Comparison of ENCODE assay signal across 8 mouse cellular contexts in genomic region chr17:74296076-74296823, GRCm38 (mm10). TPM values are rescaled to one million over a fixed set of nuclear protein-coding genes. Genes with fewer than 3 reads are reported as not detected.
DNase-seq lines count a peak whose midpoint lies in the region; ATAC-seq and TF ChIP-seq lines count a peak whose summit lies in the region.

No protein-coding gene starts in this region.

- no peak for TF ChIP-seq POLR2A in cortical plate, adult 2 months (IDR thresholded peaks at IDR 0.05; ENCODE audit: extremely low read depth, insufficient read depth, low read length)

- TF ChIP-seq CTCF in cortical plate, adult 2 months (IDR thresholded peaks at IDR 0.05; ENCODE audit: extremely low read depth, insufficient read depth, low read length), result no peak

- H3K27ac ChIP-seq in cortical plate, adult 2 months (ENCODE audit: insufficient read depth, low read length), result peak overlapping the region; percentile 85; the same call in 1 of the 2 replicates
- peak overlapping the region; percentile 99 for H3K27ac ChIP-seq in heart, embryonic 15.5 days
- H3K27ac ChIP-seq in limb, embryonic 11.5 days (replicated peaks; ENCODE audit: low read depth, low read length), result no peak overlapping the region
- peak overlapping the region; percentile 96 for H3K27ac ChIP-seq in midbrain, embryonic 14.5 days (replicated peaks; ENCODE audit: low read depth, low read length)

- peak overlapping the region; percentile 83 for H3K4me2 ChIP-seq in heart, embryonic 15.5 days
- peak overlapping the region; percentile 57 for H3K4me2 ChIP-seq in limb, embryonic 11.5 days (ENCODE audit: low read depth, severe bottlenecking)
- H3K4me2 ChIP-seq in midbrain, embryonic 14.5 days (ENCODE audit: low read length), result peak overlapping the region; percentile 63

- peaks cover 29% of the 10 kb centered on the region for H3K36me3 ChIP-seq in megakaryocyte, embryonic 14.5 days (replicated peaks; ENCODE audit: low read length)
- peaks cover 6% of the 10 kb centered on the region for H3K36me3 ChIP-seq in heart, embryonic 15.5 days
- peaks cover 1% of the 10 kb centered on the region; the same call in 1 of the 2 replicates for H3K36me3 ChIP-seq in limb, embryonic 11.5 days (ENCODE audit: control insufficient read depth, insufficient read depth, low read length)
- H3K36me3 ChIP-seq in midbrain, embryonic 14.5 days (ENCODE audit: control insufficient read depth, insufficient read depth, low read length), result peaks cover 12% of the 10 kb centered on the region

- WGBS in heart, embryonic 15.5 days, result 40% methylated on average over 11 of the region's 11 CpGs
- WGBS in limb, embryonic 11.5 days, result 43% methylated on average over 11 of the region's 11 CpGs
- 54% methylated on average over 11 of the region's 11 CpGs for WGBS in midbrain, embryonic 14.5 days

- peak overlapping the region; percentile 95 for H3K9ac ChIP-seq in heart, embryonic 15.5 days
- H3K9ac ChIP-seq in limb, embryonic 11.5 days (ENCODE audit: low read length), result peak overlapping the region; percentile 96
- H3K9ac ChIP-seq in midbrain, embryonic 14.5 days (replicated peaks; ENCODE audit: low read length), result no peak overlapping the region; the same call in 1 of the 2 replicates

- H3K4me3 ChIP-seq in megakaryocyte, embryonic 14.5 days (replicated peaks), result peak overlapping the region; percentile 97
- peak overlapping the region; percentile 82 for H3K4me3 ChIP-seq in cortical plate, adult 2 months (ENCODE audit: insufficient read depth, low read length)
- peak overlapping the region; percentile 92 for H3K4me3 ChIP-seq in heart, embryonic 15.5 days
- peak overlapping the region; percentile 90 for H3K4me3 ChIP-seq in limb, embryonic 11.5 days (ENCODE audit: low read depth, low read length)
- H3K4me3 ChIP-seq in midbrain, embryonic 14.5 days (replicated peaks; ENCODE audit: low read depth, low read length), result peak overlapping the region; percentile 93

- H3K4me1 ChIP-seq in megakaryocyte, embryonic 14.5 days, result peaks cover 26% of the 10 kb centered on the region
- H3K4me1 ChIP-seq in cortical plate, adult 2 months (ENCODE audit: control insufficient read depth, insufficient read depth, low read length), result no peaks in the 10 kb centered on the region
- peaks cover 14% of the 10 kb centered on the region for H3K4me1 ChIP-seq in heart, embryonic 15.5 days (replicated peaks)
- 0 out of 2 replicates have a peak, but pooled peaks cover 5% of the 10 kb centered on the region for H3K4me1 ChIP-seq in limb, embryonic 11.5 days (ENCODE audit: control insufficient read depth, insufficient read depth, low read length)
- peaks cover 17% of the 10 kb centered on the region for H3K4me1 ChIP-seq in midbrain, embryonic 14.5 days (ENCODE audit: control insufficient read depth, insufficient read depth, low read length)

- no peaks in the 10 kb centered on the region for H3K9me3 ChIP-seq in megakaryocyte, embryonic 14.5 days
- no peaks in the 10 kb centered on the region for H3K9me3 ChIP-seq in heart, embryonic 15.5 days (replicated peaks)
- no peaks in the 10 kb centered on the region for H3K9me3 ChIP-seq in limb, embryonic 11.5 days (ENCODE audit: control insufficient read depth, low read length)
- no peaks in the 10 kb centered on the region for H3K9me3 ChIP-seq in midbrain, embryonic 14.5 days (ENCODE audit: control insufficient read depth, low read length)

- no peaks in the 10 kb centered on the region for H3K27me3 ChIP-seq in megakaryocyte, embryonic 14.5 days (replicated peaks)
- no peaks in the 10 kb centered on the region for H3K27me3 ChIP-seq in heart, embryonic 15.5 days
- H3K27me3 ChIP-seq in limb, embryonic 11.5 days (ENCODE audit: control insufficient read depth, insufficient read depth, low read length), result no peaks in the 10 kb centered on the region
- H3K27me3 ChIP-seq in midbrain, embryonic 14.5 days (ENCODE audit: control insufficient read depth, insufficient read depth, low read length), result no peaks in the 10 kb centered on the region

- no peak for DNase-seq in limb, embryonic 11.5 days (ENCODE audit: low spot score)
- peak; percentile 35 for DNase-seq in midbrain, embryonic 14.5 days
- DNase-seq in layer of hippocampus, postnatal 36 days, result no peak
- DNase-seq in thymus, postnatal 25 days, result no peak

- ATAC-seq in megakaryocyte, adult 5-6 weeks (ENCODE audit: poor library complexity, severe bottlenecking), result no peak
- no peak for ATAC-seq in heart, embryonic 15.5 days (replicated peaks; ENCODE audit: insufficient number of reproducible peaks, insufficient read depth, low FRiP score, low read depth)
- ATAC-seq in limb, embryonic 11.5 days (ENCODE audit: insufficient number of reproducible peaks, low FRiP score, low TSS enrichment, low read depth), result no peak
- no peak for ATAC-seq in midbrain, embryonic 14.5 days (ENCODE audit: low FRiP score, low TSS enrichment)

RNA-seq across cellular contexts. Expression of gene Memo1, which starts 0.9 kb away (rescaled TPM):
- polyA plus RNA-seq in megakaryocyte, embryonic 14.5 days (2012; ENCODE audit: insufficient read depth, low replicate concordance), result 15.6 and 32.8 TPM in 2 replicates
- total RNA-seq in megakaryocyte, adult 5-6 weeks (2015), result 64.4 and 71.4 TPM in 2 replicates
- total RNA-seq in megakaryocyte, adult 5-6 weeks (2017), result 59.6 and 64.4 TPM in 2 replicates
- polyA plus RNA-seq in cortical plate, adult 2 months (2012; rRNA removed), result 46.5 and 47.7 TPM in 2 replicates
- polyA plus RNA-seq in heart, embryonic 15.5 days (2015; fragmentation: Nextera tagmentation; extraction: Ambion mirVana), result 59.8 and 64.1 TPM in 2 replicates
- polyA plus RNA-seq in limb, embryonic 11.5 days (2014; fragmentation: Nextera tagmentation; extraction: Ambion mirVana), result 89.2 and 94.3 TPM in 2 replicates
- 59.3 and 64.0 TPM in 2 replicates for polyA plus RNA-seq in midbrain, embryonic 14.5 days (2014; fragmentation: Nextera tagmentation; extraction: Ambion mirVana)
- total RNA-seq in layer of hippocampus, postnatal 36 days (2021), result 10 to 100 TPM; 50.0 to 50.2 TPM

RNA-seq across cellular contexts. Expression of gene Dpy30, which starts 27.5 kb away (rescaled TPM):
- polyA plus RNA-seq in megakaryocyte, embryonic 14.5 days (2012; ENCODE audit: insufficient read depth, low replicate concordance), result 7.4 and 93.3 TPM in 2 replicates
- 112 and 124 TPM in 2 replicates for total RNA-seq in megakaryocyte, adult 5-6 weeks (2015)
- 69.1 and 84.8 TPM in 2 replicates for total RNA-seq in megakaryocyte, adult 5-6 weeks (2017)
- 69.0 and 69.4 TPM in 2 replicates for polyA plus RNA-seq in cortical plate, adult 2 months (2012; rRNA removed)
- polyA plus RNA-seq in heart, embryonic 15.5 days (2015; fragmentation: Nextera tagmentation; extraction: Ambion mirVana), result 156 and 195 TPM in 2 replicates
- polyA plus RNA-seq in limb, embryonic 11.5 days (2014; fragmentation: Nextera tagmentation; extraction: Ambion mirVana), result 275 and 279 TPM in 2 replicates
- polyA plus RNA-seq in midbrain, embryonic 14.5 days (2014; fragmentation: Nextera tagmentation; extraction: Ambion mirVana), result 199 and 211 TPM in 2 replicates
- 10 to 100 TPM; 50.9 to 54.4 TPM for total RNA-seq in layer of hippocampus, postnatal 36 days (2021)

RNA-seq across cellular contexts. Expression of gene Spast, which starts 42.5 kb away (rescaled TPM):
- 3.9 and 15.5 TPM in 2 replicates for polyA plus RNA-seq in megakaryocyte, embryonic 14.5 days (2012; ENCODE audit: insufficient read depth, low replicate concordance)
- total RNA-seq in megakaryocyte, adult 5-6 weeks (2015), result 24.2 and 26.0 TPM in 2 replicates
- total RNA-seq in megakaryocyte, adult 5-6 weeks (2017), result 38.2 and 39.7 TPM in 2 replicates
- polyA plus RNA-seq in cortical plate, adult 2 months (2012; rRNA removed), result 25.2 and 26.4 TPM in 2 replicates
- 12.6 and 14.2 TPM in 2 replicates for polyA plus RNA-seq in heart, embryonic 15.5 days (2015; fragmentation: Nextera tagmentation; extraction: Ambion mirVana)
- 31.2 and 32.7 TPM in 2 replicates for polyA plus RNA-seq in limb, embryonic 11.5 days (2014; fragmentation: Nextera tagmentation; extraction: Ambion mirVana)
- 52.3 and 58.9 TPM in 2 replicates for polyA plus RNA-seq in midbrain, embryonic 14.5 days (2014; fragmentation: Nextera tagmentation; extraction: Ambion mirVana)
- total RNA-seq in layer of hippocampus, postnatal 36 days (2021), result 10 to 100 TPM; 59.2 to 60.5 TPM
